Mouse (Mus musculus) urinary bladder, adult 18-20 months (tissue): ENCODE data around the gene Sobp.

Source experiments
- DNase-seq, 2 experiments: peaks; one replicate each; pipeline ENCODE4 v3.0.0; 2022; ENCODE audit warnings: low spot score in 2 of 2, mixed read lengths in 2 of 2

The Sobp gene

GRCm38 (mm10) chr10:43159333-43159732 is 15.0 kb downstream of the Sobp start:
- no peak for DNase-seq

- no peak for DNase-seq
These were observed 15.4 kb downstream of the Sobp start for GRCm38 (mm10) chr10:43158917-43159316.

DNA sequence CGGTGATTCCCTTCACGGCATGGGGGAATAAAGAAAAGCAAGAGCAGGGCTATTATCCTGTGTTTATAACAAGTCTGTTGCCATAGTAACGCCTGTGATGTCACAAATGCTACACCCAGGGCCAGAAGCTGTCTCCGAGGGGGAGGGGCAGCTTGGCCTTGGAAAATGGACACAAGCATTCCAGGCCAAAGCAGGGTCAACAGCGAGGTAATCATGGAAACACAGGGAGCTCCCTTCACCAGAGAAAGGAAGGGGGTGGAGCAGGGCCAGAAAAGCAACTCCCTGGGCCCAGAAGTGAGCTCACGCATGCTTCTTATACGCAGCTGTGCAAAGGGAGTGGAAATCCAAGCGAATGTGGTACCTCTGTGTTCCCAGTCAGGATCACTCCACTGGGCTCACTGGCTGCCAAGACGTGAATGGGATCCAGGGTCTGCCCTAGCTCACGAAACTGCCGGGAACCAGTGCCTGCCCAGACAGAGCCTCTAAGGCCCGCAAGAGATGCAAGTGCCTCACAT is 19.2 kb downstream of the Sobp start:
- peak; percentile 15 to 49 for DNase-seq

DNA sequence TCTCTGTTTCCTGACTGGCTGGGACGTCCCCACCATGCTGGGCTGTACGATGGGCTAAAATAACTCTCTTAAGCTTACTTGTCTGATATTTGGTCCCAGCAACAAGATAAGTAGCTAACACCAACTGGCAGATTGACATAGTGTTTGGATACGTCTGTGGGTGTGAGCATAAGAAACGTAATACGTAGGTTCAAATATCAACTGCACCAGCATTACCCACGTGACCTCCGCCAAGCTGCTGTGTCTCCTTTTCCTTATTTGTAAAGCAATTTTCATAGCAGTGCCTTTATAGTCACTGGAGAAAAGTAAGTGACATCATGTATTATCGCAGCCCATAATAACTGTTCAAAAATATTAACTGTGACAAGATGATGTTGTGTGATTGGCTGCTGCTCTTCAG is 21.7 kb downstream of the Sobp start:
- DNase-seq: no peak

GRCm38 (mm10) chr10:43148456-43148855 is 25.9 kb downstream of the Sobp start:
- no peak for DNase-seq

GRCm38 (mm10) chr10:43143173-43143572 is 31.2 kb downstream of the Sobp start:
- no peak for DNase-seq

- DNase-seq: no peak
These were observed 40.3 kb downstream of the Sobp start for GRCm38 (mm10) chr10:43134027-43134426.

DNA sequence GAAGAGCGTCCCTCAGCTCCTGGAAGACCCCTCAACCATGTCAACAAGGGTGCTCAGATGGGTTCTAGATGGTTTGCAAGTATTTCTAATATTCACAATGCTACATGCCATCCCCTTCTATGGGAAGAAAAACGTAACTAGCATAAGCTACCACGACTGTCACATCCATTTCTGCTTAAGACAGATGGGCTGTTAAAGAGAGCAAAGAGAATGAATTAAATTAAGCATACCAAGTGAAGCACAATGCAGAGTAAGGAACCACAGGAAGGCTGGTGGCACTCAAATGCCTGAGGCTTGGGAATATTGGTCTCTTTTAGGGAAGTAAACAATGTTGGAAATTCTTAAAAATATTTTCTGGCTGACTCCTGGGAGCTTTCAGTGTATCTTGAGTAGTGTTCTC is 45.6 kb downstream of the Sobp start:
- no peak for DNase-seq

DNA sequence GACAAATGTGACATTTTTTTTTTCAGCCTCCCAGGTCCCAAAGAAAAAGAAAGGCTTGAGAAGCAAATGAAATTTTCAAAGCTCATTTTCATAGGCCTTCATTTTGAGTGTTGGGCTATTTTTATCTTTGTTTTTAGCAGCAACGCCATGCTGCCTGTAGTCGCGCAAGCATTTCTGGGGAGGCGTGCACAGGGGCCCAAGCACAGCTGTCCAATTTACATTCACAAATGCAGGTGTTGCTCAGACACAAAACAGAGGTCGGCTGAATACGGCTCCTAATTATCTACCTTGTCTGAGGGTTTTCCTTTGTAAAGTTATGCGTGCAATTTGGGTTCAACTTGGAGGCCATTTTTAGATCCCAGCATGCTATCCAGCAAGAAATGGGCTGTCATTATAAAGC is 49.8 kb downstream of the Sobp start:
- DNase-seq: no peak

GRCm38 (mm10) chr10:43124156-43124555 is 50.2 kb downstream of the Sobp start:
- no peak for DNase-seq

DNA sequence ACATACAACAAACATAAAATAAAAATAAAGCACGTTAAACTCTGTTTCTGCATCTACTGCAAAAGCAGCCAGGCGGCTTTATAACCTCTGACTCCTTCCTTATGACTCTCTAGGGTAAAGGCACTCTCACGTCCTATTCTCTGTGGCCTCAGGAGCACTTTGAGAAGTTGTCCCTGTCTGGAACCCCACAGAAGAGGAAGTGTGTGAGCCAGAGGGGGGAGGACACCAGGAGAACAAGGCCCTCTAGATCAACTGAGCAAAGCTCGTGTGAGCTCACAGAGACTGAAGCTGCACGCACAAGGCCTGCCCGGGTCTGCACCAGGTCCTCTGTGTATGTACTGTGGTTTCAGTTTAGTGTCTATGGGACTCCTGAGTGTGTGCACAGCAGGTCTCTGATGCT is 50.9 kb downstream of the Sobp start:
- no peak for DNase-seq

- DNase-seq: no peak
These were observed 53.5 kb downstream of the Sobp start for GRCm38 (mm10) chr10:43120688-43121450.

- DNase-seq: no peak
These were observed 58.0 kb downstream of the Sobp start for GRCm38 (mm10) chr10:43116083-43116927.

GRCm38 (mm10) chr10:43112296-43112695 is 62.0 kb downstream of the Sobp start:
- no peak for DNase-seq

DNA sequence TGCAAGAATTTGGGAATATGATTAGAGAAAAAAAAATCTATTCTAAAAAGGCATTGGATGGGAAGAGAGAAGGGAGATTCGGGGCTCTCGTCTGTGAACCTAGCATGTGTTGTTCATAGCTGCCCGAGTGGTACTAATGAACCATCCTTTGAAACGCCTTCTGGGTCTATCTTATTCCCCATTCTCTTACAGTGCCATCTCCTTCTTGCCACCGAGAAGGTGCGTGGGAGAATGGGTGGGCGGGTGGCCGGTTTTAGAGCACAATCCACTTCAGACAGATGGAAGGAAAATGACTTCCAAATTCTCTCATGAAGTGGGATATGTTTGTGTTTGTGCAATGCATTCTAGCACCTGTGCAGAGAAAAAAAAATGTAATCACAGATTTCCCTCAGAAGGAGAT is 67.7 kb downstream of the Sobp start:
- no peak for DNase-seq

- no peak for DNase-seq
These were observed 68.1 kb downstream of the Sobp start for GRCm38 (mm10) chr10:43106196-43106595.

GRCm38 (mm10) chr10:43100513-43100912 is 73.8 kb downstream of the Sobp start:
- no peak for DNase-seq

- no peak for DNase-seq
These were observed 75.1 kb downstream of the Sobp start for GRCm38 (mm10) chr10:43099229-43099628.

DNA sequence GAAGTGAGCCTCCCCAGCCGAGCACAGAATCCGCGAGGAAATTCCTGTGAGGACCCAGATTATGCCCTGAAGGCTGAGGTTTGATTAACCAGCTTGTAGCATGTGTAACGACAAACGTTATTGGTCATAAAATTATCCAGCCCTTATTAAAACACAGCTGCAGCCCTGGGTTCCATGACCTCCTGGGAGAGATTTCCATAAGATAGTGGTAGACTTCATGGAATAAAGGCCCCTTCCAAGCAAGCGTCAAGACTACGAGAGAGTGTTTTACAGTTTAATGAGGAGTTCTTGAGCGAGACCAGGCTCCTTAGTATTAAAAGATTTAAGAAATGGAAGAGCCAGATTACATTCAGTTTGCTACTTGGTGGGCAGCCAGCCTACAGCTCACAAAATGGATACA is 76.6 kb downstream of the Sobp start:
- no peak for DNase-seq

GRCm38 (mm10) chr10:43096614-43097013 is 77.7 kb downstream of the Sobp start:
- no peak for DNase-seq

DNA sequence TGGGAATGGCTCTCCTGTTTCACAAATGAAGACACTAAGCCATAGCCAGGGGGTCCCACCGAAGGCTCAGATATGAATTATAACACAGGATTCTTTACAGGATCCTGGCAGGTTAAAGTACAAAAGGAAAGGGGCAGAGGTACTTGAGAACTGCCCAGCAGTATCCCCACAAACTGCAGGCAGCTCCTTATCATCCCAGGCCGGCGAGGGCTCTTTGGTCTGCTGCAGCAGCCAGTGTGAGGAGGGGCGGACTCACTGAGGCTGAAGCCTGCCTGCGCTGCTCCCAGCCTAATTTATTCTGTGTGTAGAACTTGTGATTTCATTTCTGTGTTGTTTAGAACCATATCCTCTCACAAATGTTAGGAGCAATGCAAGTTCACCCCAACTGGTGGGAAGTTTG is 79.8 kb downstream of the Sobp start:
- DNase-seq: no peak

- no peak for DNase-seq
These were observed 80.9 kb downstream of the Sobp start for GRCm38 (mm10) chr10:43093440-43093839.

DNA sequence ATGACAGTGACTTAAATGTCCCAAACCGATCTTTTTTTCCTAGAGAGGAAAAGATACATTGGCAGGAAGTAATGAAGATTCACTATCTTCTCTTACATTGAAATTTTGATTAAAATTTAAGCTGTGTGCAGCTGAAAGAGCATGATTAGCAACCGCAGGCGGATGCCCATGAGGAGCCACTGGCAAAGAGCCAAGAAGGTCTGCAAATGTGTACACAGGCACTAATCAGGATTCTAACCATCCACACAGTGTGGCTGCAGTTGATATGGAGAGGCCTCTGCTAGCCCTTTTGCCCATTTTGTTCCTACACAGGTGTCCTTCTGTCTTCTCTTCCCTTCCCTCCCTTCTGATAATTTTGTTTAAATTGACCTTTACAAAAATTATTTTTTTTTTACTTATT is 84.3 kb downstream of the Sobp start:
- DNase-seq: no peak
